Mouse (Mus musculus) heart, postnatal 0 days (tissue): ENCODE measurements around the gene Med19. TPM values are rescaled to one million over a fixed set of nuclear protein-coding genes. Genes with fewer than 3 reads are reported as not detected.

ENCODE experiments used
- ATAC-seq: fragments of 200-750 bp; cut with Nextera tagmentation; 2 replicates; pipeline ENCODE4 v1.8.0; 2017; ENCODE audit warnings: low read depth, moderate number of reproducible peaks, moderate library complexity; ENCODE audit not compliant: insufficient read depth
- DNase-seq: peaks from one replicate; pipeline ENCODE4 v3.0.0-alpha.2; 2016; ENCODE audit warnings: low spot score
- H3K27ac ChIP-seq: fragments of 300-500 bp; sonication (generic); 2 replicates; pipeline ENCODE4 v1.5.1; 2014; ENCODE audit warnings: low read depth, mild to moderate bottlenecking
- H3K27me3 ChIP-seq: fragments of 300-500 bp; sonication (generic); 2 replicates; pipeline ENCODE4 v1.6.1; 2014; ENCODE audit warnings: low read length, mixed read lengths; ENCODE audit not compliant: control insufficient read depth, insufficient read depth
- H3K36me3 ChIP-seq: fragments of 300-500 bp; sonication (generic); replicated peaks from 2 replicates; pipeline ENCODE4 v1.6.1; 2014; ENCODE audit warnings: low read length, mixed read lengths; ENCODE audit not compliant: control insufficient read depth, insufficient read depth
- H3K4me1 ChIP-seq: fragments of 300-500 bp; sonication (generic); 2 replicates; pipeline ENCODE4 v1.6.1; 2014; ENCODE audit warnings: antibody characterized with exemption; ENCODE audit not compliant: control insufficient read depth, insufficient read depth
- H3K4me2 ChIP-seq: fragments of 300-500 bp; sonication (generic); 2 replicates; pipeline ENCODE4 v1.6.1; 2014; ENCODE audit warnings: low read depth, mild to moderate bottlenecking, low read length, moderate library complexity
- H3K4me3 ChIP-seq: fragments of 300-500 bp; sonication (generic); 2 replicates; pipeline ENCODE4 v1.5.1; 2014; ENCODE audit warnings: low read depth, low read length
- H3K9ac ChIP-seq: fragments of 300-500 bp; sonication (generic); replicated peaks from 2 replicates; pipeline ENCODE4 v1.6.1; 2014; ENCODE audit warnings: low read depth, low read length, mixed read lengths
- H3K9me3 ChIP-seq: fragments of 300-500 bp; sonication (generic); replicated peaks from 2 replicates; pipeline ENCODE4 v1.6.1; 2016; ENCODE audit warnings: low read length; ENCODE audit not compliant: control insufficient read depth
- CTCF ChIP-seq: IDR thresholded peaks from 2 replicates; pipeline ENCODE4 v1.5.1; 2016; ENCODE audit warnings: antibody characterized with exemption, control low read depth, low read depth
- EP300 ChIP-seq: IDR thresholded peaks from 2 replicates; pipeline ENCODE4 v1.6.1; 2016; ENCODE audit warnings: antibody characterized with exemption, low read depth
- WGBS: fragments of 180-500 bp; shearing (Covaris S2); extraction: QIAGEN DNeasy Blood & Tissue Kit; methylation state at CpG from one replicate; pipeline ENCODE4 v1.1.7; 2014; 5-methylcytosine and 5-hydroxymethylcytosine counted together
- polyA plus RNA-seq: library from polyadenylated mRNA; unstranded; fragments of >200 nt; fragmentation: Nextera tagmentation; extraction: Ambion mirVana; gene quantifications from 2 replicates; pipeline ENCODE4 v1.2.1, GENCODE M21; 2015
- total RNA-seq: library from RNA; depleted of rRNA; stranded (reverse); fragments of >200 nt; gene quantifications from 2 replicates; pipeline ENCODE4 v1.2.3, GENCODE M21; 2014; ENCODE audit warnings: low replicate concordance

Gene Med19
- total and polyA plus RNA-seq, 2 experiments from 2014 or later, result 15.9 to 41.5 TPM

GRCm38 (mm10) chr2:84704329-84704728 lies 26.1 kb downstream of the Med19 start:
- WGBS, result 63% methylated on average over 5 of the region's 5 CpGs
- H3K4me2 ChIP-seq, result no peak overlapping the region
- TF ChIP-seq EP300, result no peak
- no peak for TF ChIP-seq CTCF

GRCm38 (mm10) chr2:84705295-84705694 lies 27.1 kb downstream of the Med19 start:
- no peaks in the 10 kb centered on the region for H3K27me3 ChIP-seq
- no peaks in the 10 kb centered on the region for H3K9me3 ChIP-seq
- TF ChIP-seq CTCF, result no peak
- TF ChIP-seq EP300, result no peak
- no peak overlapping the region for H3K4me3 ChIP-seq
- no peak for DNase-seq
- 94% methylated on average over 1 of the region's 1 CpGs for WGBS
- H3K9ac ChIP-seq, result no peak overlapping the region
- H3K36me3 ChIP-seq, result peaks cover 50% of the 10 kb centered on the region
- no peak overlapping the region for H3K27ac ChIP-seq
- no peak for ATAC-seq
- H3K4me2 ChIP-seq, result no peak overlapping the region
- no peaks in the 10 kb centered on the region for H3K4me1 ChIP-seq

More at GRCm38 (mm10) chr2:84704329-84704728, 26.1 kb downstream of the Med19 start:
- DNase-seq (no peak), ATAC-seq (no peak)
- no peak overlapping the region for H3K4me3 ChIP-seq
- H3K9me3 ChIP-seq, result no peaks in the 10 kb centered on the region
- H3K9ac ChIP-seq, result no peak overlapping the region
- peaks cover 43% of the 10 kb centered on the region for H3K36me3 ChIP-seq
- H3K4me1 ChIP-seq, result no peaks in the 10 kb centered on the region
- no peak overlapping the region for H3K27ac ChIP-seq
- H3K27me3 ChIP-seq, result no peaks in the 10 kb centered on the region

- Histone ChIP-seq H3K9me3 (no peaks in the 10 kb centered on the region), H3K27me3 (no peaks in the 10 kb centered on the region), H3K9ac (no peak overlapping the region), H3K4me2 (no peak overlapping the region), H3K4me1 (no peaks in the 10 kb centered on the region), H3K4me3 (no peak overlapping the region), H3K36me3 (peaks cover 52% of the 10 kb centered on the region), H3K27ac (no peak overlapping the region)
- no peak for DNase-seq
- WGBS, result 66% methylated on average over 1 of the region's 1 CpGs
- TF ChIP-seq EP300 (no peak), CTCF (no peak)
- no peak for ATAC-seq
Measured at GRCm38 (mm10) chr2:84707523-84707922, 29.3 kb downstream of the Med19 start.

GRCm38 (mm10) chr2:84711898-84712297 lies 33.7 kb downstream of the Med19 start:
- Histone ChIP-seq H3K4me3 (no peak overlapping the region), H3K27me3 (no peaks in the 10 kb centered on the region), H3K9me3 (no peaks in the 10 kb centered on the region), H3K27ac (no peak overlapping the region), H3K9ac (no peak overlapping the region), H3K36me3 (peaks cover 31% of the 10 kb centered on the region), H3K4me1 (peaks cover 9% of the 10 kb centered on the region), H3K4me2 (no peak overlapping the region)
- WGBS, result 91% methylated on average over 2 of the region's 2 CpGs
- DNase-seq, result no peak
- ATAC-seq, result no peak
- no peak for TF ChIP-seq CTCF
- no peak for TF ChIP-seq EP300

- peaks cover 16% of the 10 kb centered on the region for H3K36me3 ChIP-seq
- H3K4me3 ChIP-seq, result peak overlapping the region; percentile 94
- WGBS, result under 1% methylated on average over 19 of the region's 26 CpGs
- no peaks in the 10 kb centered on the region for H3K9me3 ChIP-seq
- H3K27ac ChIP-seq, result peak overlapping the region; percentile 97
- no peaks in the 10 kb centered on the region for H3K27me3 ChIP-seq
- H3K4me1 ChIP-seq, result peaks cover 16% of the 10 kb centered on the region
- DNase-seq (peak; percentile 20), ATAC-seq (peak; percentile 2; the same call in 1 of the 2 replicates)
- peak overlapping the region; percentile 81 for H3K4me2 ChIP-seq
- TF ChIP-seq CTCF, result no peak
- TF ChIP-seq EP300, result no peak
- H3K9ac ChIP-seq, result peak overlapping the region; percentile 87
Measured at GRCm38 (mm10) chr2:84714422-84714810, 36.2 kb downstream of the Med19 start.
